Mouse (Mus musculus) cerebellum, postnatal 4 days (tissue): ENCODE measurements around the gene Cdk18.

Experiments used
- DNase-seq, 2 experiments: peaks; one replicate each; pipeline ENCODE4 v3.0.0; 2022; ENCODE audit warnings: low spot score in 2 of 2, mixed read lengths in 1 of 2

Cdk18 gene

GRCm38 (mm10) chr1:132150171-132150570 lies 10.7 kb upstream of the Cdk18 start:
- no peak for DNase-seq

- DNase-seq: no peak
Measured at GRCm38 (mm10) chr1:132149410-132149809, 9.9 kb upstream of the Cdk18 start.

- no peak for DNase-seq
Measured at GRCm38 (mm10) chr1:132145973-132146685, 6.6 kb upstream of the Cdk18 start.

- DNase-seq: no peak
Measured at GRCm38 (mm10) chr1:132144837-132145236, 5.4 kb upstream of the Cdk18 start.

- no peak for DNase-seq
Measured at GRCm38 (mm10) chr1:132144223-132144622, 4.7 kb upstream of the Cdk18 start.

- no peak for DNase-seq
Measured at GRCm38 (mm10) chr1:132143730-132144129, 4.2 kb upstream of the Cdk18 start.

- no peak for DNase-seq
Measured at GRCm38 (mm10) chr1:132143079-132143478, 3.6 kb upstream of the Cdk18 start.

- DNase-seq: no peak
Measured at GRCm38 (mm10) chr1:132141753-132142152, 2.3 kb upstream of the Cdk18 start.

- DNase-seq: no peak
Measured at GRCm38 (mm10) chr1:132141166-132141565, 1.7 kb upstream of the Cdk18 start.

GRCm38 (mm10) chr1:132140574-132140973 lies 1.1 kb upstream of the Cdk18 start:
- DNase-seq: no peak

- no peak for DNase-seq
Measured at GRCm38 (mm10) chr1:132140171-132140570, 687 bp upstream of the Cdk18 start.

GRCm38 (mm10) chr1:132138576-132139415 lies 688 bp downstream of the Cdk18 start:
- DNase-seq: no peak

GRCm38 (mm10) chr1:132137935-132138575 lies 1.4 kb downstream of the Cdk18 start:
- DNase-seq: no peak

GRCm38 (mm10) chr1:132136847-132137246 lies 2.6 kb downstream of the Cdk18 start:
- DNase-seq: no peak

- DNase-seq: no peak
Measured at GRCm38 (mm10) chr1:132135631-132136030, 3.9 kb downstream of the Cdk18 start.

- DNase-seq: no peak
Measured at GRCm38 (mm10) chr1:132128311-132128710, 11.2 kb downstream of the Cdk18 start.

GRCm38 (mm10) chr1:132125803-132126405 lies 13.6 kb downstream of the Cdk18 start:
- DNase-seq: no peak

GRCm38 (mm10) chr1:132125249-132125648 lies 14.2 kb downstream of the Cdk18 start:
- DNase-seq: no peak

GRCm38 (mm10) chr1:132123420-132124014 lies 16.0 kb downstream of the Cdk18 start:
- peak in 1 of 2 experiments; percentile 57 for DNase-seq

GRCm38 (mm10) chr1:132121895-132122294 lies 17.6 kb downstream of the Cdk18 start:
- DNase-seq: no peak

- peak; percentile 82 to 91 for DNase-seq
Measured at GRCm38 (mm10) chr1:132121236-132121635, 18.2 kb downstream of the Cdk18 start.

GRCm38 (mm10) chr1:132116606-132117005 lies 22.9 kb downstream of the Cdk18 start:
- DNase-seq: peak; percentile 73 to 80
